Mouse (Mus musculus) brain, adult 2 months (tissue): ENCODE data around the gene Slc35b1.

Source experiments
- DNase-seq: peaks from one replicate; pipeline ENCODE4 v3.0.0; 2011; ENCODE audit warnings: low read depth, low spot score

Gene Slc35b1

DNA sequence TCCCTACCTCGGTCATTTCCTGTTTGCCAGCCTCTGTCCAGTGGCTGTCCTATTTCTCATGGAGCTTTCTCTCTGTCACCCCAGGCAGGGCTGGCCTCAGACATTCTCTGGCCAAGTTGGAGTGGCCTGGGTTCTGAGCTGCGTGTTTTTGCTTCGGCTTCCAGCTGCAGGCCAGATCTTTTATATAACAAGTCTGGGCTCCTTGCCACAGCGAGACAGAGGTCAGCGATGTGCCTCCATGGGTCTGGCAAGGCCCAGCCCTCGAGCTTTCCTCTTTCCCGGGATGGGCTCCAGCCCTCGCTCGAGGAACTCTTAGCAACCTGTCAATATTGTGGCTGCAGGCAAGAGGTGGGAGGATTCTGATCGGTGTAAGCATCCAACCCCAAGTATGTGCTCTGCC lies 18.9 kb upstream of the Slc35b1 start:
- DNase-seq = peak; percentile 76

GRCm38 (mm10) chr11:95366280-95366897 lies 18.1 kb upstream of the Slc35b1 start:
- DNase-seq = peak; percentile 27

GRCm38 (mm10) chr11:95367011-95367735 lies 17.3 kb upstream of the Slc35b1 start:
- no peak for DNase-seq

- no peak for DNase-seq
Measured at GRCm38 (mm10) chr11:95368231-95368823, 16.2 kb upstream of the Slc35b1 start.

DNA sequence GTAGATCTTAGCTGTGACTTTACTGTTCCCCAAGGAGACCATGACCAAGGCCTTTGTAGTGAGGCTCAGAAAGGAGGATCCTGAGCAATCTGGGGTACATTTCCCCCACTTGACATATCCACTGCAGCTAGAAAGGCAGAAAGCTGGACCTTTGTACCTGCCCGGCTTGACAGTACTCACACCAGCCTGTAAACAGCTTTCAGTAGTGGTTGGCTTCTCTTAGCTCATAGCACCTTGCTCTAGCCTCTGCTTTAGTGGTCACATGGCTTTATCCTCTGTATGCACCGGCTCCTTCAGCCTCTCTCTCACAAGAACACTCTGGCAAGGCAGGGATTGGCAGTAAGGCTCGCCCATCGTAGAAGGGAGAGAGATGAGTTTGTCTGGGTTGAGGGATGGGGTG lies 15.6 kb upstream of the Slc35b1 start:
- DNase-seq = no peak

DNA sequence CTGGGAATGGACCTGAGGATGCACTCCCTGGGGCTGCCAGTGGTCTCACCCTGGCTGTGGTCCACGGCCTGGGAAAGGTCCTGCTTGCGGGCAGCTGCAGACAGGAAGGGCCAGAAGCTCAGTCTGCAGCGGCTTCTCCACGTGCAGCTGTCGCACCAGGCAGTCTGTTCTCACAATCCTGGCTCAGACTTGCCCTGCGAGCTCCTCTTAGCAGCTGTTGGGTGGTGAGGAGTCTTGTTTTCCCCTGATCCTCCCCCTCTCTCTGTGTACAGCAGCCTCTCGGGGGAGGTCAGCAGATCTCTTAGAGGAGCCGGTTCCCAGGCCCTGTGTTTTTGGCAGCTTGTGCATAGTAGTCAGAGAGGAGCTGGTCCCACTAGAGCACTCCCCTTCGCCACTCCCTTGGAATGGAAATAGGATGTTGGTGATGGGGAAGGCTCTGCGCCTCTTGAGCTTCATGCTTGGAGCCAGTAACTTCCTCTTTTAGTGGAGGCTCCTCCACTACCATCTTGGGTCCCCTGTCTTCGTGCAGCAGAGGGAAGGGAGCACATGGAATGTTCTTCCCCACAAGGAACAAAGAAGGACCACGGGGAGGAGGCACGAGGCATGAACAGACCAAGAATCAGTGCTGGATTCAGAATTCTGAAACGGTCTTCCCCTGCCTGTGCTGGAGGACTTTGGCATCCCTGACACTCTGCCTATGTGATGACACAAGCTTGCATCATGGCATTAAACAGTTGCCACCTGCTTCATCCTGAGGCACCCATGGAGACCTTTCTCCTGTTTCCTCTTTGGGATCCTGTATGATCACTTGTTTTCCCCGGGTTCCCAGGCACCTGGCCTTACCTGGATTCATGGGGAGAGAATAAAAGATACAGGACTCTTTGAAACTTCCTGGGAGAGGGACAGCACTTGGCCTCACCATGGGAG lies 14.3 kb upstream of the Slc35b1 start:
- peak; percentile 71 for DNase-seq

DNA sequence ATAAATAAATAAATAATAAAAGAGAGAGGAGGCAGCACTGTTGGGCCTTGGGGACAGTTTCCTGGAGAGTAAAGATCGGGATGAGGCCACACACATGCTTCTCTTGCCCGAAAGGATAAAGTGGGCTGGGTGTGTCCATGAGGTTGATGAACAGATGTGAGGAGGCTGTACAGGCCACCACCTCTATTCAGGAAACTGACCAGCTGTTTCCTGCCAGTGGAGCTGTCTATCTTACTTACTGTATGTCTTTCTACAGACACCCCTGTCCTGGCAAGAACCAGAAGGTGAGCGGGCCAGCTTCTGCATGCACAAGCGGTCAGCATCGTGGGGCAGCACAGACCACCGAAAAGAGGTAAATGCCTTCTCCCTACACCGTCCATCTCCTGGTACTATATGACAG lies 13.3 kb upstream of the Slc35b1 start:
- DNase-seq = no peak

DNA sequence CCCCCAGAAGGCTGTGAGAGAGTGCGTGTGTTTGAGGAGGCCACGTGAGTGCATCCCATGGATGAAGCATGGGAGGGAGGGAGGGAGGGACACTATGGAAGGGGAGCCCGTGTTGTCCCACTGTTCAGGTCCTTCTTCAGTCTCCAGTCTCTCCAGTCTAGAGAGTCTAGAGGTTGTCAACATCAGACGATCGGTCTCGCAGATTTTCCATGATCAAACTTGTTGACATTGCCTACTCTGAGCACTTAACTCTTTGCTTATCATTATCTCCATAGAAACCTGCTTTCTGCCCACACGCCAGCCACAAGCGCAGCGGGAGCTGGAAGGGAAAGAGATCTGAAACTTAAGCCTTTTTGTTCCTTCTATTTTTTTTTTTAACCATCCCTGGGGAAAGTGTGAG lies 5.6 kb upstream of the Slc35b1 start:
- peak; percentile 63 for DNase-seq

DNA sequence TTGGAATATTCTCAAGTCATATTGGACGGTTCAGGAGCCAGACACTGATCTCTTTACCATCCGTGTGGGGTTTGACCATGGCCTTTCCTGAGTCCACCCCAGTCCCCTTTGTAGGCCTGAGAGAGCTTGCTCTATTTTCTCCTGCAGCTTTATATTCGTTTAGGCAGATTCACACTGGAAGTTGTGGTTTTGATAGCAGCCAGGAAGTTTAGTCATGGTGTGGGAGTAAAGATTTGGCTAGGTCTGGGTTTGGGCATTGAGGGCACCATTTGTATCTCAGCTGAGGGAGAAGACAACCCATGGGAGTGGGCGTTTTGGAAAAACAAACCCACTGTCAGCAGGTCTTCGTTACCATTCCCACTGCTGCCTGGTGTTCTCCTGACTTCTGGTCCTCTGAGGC lies 4.9 kb upstream of the Slc35b1 start:
- peak; percentile 50 for DNase-seq

- DNase-seq = no peak
Measured at GRCm38 (mm10) chr11:95380711-95381110, 3.8 kb upstream of the Slc35b1 start.

DNA sequence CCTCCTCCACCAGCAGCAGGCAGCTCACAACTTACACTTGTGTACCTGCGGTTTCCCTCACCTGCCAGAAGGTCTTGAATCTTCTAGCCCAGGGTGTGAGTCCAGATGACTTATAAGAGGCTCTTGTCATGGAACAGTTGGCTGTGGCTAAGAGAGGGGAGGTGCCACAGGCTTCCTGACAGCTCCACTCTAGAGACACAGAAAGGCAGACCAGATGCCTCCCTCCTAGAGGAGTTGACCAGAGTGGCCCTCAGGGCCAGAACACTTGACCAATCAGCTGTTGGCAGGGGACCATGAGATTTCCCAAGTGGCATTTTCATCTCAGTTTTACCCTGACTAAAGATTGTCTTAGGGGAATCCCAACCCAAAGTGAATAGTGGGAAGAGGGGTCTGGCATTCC lies 3.3 kb upstream of the Slc35b1 start:
- DNase-seq = no peak

GRCm38 (mm10) chr11:95383331-95383986 lies 1.0 kb upstream of the Slc35b1 start:
- DNase-seq = no peak

DNA sequence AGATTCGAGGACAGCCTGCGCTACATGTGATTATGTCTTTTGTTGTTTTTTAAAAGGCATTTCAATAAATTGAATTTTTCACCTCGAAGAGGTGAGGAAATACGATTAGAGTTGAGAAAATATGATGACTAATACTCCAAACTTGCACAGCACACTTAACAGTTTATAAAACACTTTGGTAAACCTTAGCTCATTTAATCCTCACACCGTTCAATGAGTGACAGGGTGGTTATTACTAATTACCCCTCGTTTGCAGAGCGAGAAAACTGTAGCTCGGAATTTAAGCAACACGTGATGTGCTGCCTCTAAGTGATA lies 531 bp upstream of the Slc35b1 start:
- no peak for DNase-seq

DNA sequence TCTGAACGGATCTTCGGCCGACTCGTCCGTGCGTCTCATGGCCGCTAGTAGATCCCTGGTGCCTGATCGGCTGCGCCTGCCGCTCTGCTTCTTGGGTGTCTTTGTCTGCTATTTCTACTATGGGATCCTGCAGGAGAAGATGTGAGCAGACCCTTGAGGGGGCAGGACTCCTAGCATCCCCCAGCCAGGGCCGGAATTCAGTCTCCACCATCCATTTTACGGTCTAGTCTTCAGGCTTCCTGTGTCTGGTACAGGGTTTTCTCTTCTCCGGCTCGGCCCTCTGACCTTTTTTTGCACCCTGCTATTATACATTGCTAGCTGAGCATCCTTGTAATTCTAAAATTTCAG lies 455 bp downstream of the Slc35b1 start:
- DNase-seq = no peak

DNA sequence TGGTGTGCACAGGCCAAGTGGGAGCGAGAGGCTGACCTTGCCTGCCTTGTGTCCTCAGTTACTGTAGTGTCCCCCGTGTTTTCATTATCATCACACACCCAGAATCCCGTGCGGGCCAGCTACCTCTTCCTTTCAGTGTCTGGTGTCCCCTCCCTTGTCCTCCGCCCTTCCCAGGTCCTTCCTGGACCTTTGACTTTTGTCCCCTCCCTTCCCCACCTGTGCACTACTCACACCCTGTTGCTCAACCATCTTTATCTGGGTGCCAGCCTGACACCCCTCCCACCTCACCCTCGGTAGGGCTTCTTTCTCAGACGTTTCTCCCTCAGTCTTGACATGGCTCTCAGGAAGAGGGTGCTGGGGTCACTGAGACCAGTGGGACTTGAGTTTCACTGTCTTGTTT lies 2.9 kb downstream of the Slc35b1 start:
- DNase-seq = no peak

GRCm38 (mm10) chr11:95389006-95389405 lies 4.5 kb downstream of the Slc35b1 start:
- peak; percentile 69 for DNase-seq

DNA sequence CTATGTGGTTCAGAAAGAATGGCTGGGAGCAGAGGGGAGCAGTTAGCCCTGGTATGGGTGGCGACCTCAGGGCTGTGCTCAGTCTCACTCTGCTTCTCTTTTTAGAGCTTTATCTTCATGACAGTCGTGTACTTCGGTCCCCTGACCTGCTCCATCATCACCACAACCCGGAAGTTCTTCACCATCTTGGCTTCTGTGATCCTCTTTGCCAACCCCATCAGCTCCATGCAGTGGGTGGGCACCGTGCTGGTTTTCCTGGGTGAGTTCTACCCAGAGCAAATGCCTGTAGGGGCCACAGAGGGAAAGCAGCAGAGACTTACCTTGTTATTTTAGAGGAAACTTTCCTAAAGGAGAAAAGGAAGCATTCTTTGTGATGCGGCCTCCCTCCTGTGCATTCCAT lies 5.9 kb downstream of the Slc35b1 start:
- no peak for DNase-seq

DNA sequence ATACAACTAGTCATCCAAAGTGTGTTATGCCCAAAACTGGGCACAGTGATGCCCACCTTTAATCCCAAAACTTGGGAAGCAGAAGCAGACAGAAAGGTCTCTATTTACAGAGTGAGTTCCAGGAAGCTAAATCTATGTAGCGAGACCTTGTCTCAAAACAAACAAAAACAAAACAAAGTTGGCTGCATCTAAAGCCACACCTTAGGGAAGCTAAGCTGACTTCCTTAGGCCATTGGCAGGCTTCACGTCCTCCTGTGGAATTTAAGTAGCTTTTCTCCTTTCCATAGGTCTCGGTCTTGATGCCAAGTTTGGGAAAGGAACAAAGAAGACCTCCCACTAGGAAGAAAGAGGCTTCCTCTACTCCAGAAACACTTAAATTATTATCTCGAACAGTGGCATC lies 6.7 kb downstream of the Slc35b1 start:
- no peak for DNase-seq

DNA sequence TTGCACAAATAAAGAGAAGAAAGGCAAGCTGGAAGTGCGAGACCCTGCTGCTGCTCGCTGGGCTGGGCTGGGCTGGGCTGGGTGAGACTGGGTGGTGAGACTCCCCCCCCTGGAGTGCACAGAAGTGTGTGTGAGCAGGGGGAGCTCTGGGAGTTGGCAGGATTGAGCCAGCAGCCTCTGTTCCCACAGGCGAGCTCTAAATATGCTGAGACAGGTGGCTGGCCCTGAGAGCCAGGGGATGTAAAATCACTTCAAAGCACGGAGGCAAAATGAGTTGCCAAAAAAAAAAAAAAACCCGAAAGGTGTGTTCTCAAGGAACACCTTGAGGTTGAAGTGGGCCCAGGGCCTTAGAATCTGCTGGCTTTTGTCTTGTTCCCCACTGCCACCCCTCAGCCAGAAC lies 7.3 kb downstream of the Slc35b1 start:
- peak; percentile 93 for DNase-seq

GRCm38 (mm10) chr11:95392223-95392667 lies 7.8 kb downstream of the Slc35b1 start:
- peak; percentile 94 for DNase-seq

GRCm38 (mm10) chr11:95392708-95393499 lies 8.4 kb downstream of the Slc35b1 start:
- DNase-seq = no peak
